Mouse (Mus musculus) midbrain, embryonic 14.5 days (tissue): ENCODE measurements around the gene Lrrc75b. TPM values are rescaled to one million over a fixed set of nuclear protein-coding genes. Genes with fewer than 3 reads are reported as not detected.

Experiments
- ATAC-seq: fragments of 200-750 bp; cut with Nextera tagmentation; 2 replicates; pipeline ENCODE4 v1.8.0; 2017; ENCODE audit warnings: moderate number of reproducible peaks, moderate library complexity; ENCODE audit not compliant: low FRiP score, low TSS enrichment
- DNase-seq: peaks from one replicate; pipeline ENCODE4 v3.0.0-alpha.2; 2015
- H3K27ac ChIP-seq: fragments of 300-500 bp; sonication (generic); replicated peaks from 2 replicates; pipeline ENCODE4 v1.5.1; 2014; ENCODE audit warnings: mild to moderate bottlenecking, low read depth, low read length, moderate library complexity
- H3K27me3 ChIP-seq: fragments of 300-500 bp; sonication (generic); 2 replicates; pipeline ENCODE4 v1.6.1; 2014; ENCODE audit warnings: low read length, control low read depth, mixed read lengths; ENCODE audit not compliant: control insufficient read depth, insufficient read depth
- H3K36me3 ChIP-seq: fragments of 300-500 bp; sonication (generic); 2 replicates; pipeline ENCODE4 v1.6.1; 2014; ENCODE audit warnings: low read length, control low read depth; ENCODE audit not compliant: control insufficient read depth, insufficient read depth
- H3K4me1 ChIP-seq: fragments of 300-500 bp; sonication (generic); 2 replicates; pipeline ENCODE4 v1.6.1; 2014; ENCODE audit warnings: mild to moderate bottlenecking, antibody characterized with exemption, low read length, control low read depth; ENCODE audit not compliant: control insufficient read depth, insufficient read depth
- H3K4me2 ChIP-seq: fragments of 300-500 bp; sonication (generic); 2 replicates; pipeline ENCODE4 v1.6.1; 2014; ENCODE audit warnings: mild to moderate bottlenecking, low read length, moderate library complexity
- H3K4me3 ChIP-seq: fragments of 300-500 bp; sonication (generic); replicated peaks from 2 replicates; pipeline ENCODE4 v1.5.1; 2014; ENCODE audit warnings: low read depth, low read length
- H3K9ac ChIP-seq: fragments of 300-500 bp; sonication (generic); replicated peaks from 2 replicates; pipeline ENCODE4 v1.6.1; 2014; ENCODE audit warnings: mild to moderate bottlenecking, low read length, moderate library complexity
- H3K9me3 ChIP-seq: fragments of 300-500 bp; sonication (generic); 2 replicates; pipeline ENCODE4 v1.6.1; 2016; ENCODE audit warnings: low read length, control low read depth, mixed read lengths; ENCODE audit not compliant: control insufficient read depth
- WGBS: fragments of 180-500 bp; shearing (Covaris S2); extraction: QIAGEN DNeasy Blood & Tissue Kit; methylation state at CpG from one replicate; pipeline ENCODE4 v1.1.7; 2014; 5-methylcytosine and 5-hydroxymethylcytosine counted together
- polyA plus RNA-seq: library from polyadenylated mRNA; unstranded; fragments of >200 nt; fragmentation: Nextera tagmentation; extraction: Ambion mirVana; gene quantifications from 2 replicates; pipeline ENCODE4 v1.2.1, GENCODE M21; 2014

Gene Lrrc75b
- polyA plus RNA-seq, 1 experiment from 2014 or later: 32.9 TPM

DNA sequence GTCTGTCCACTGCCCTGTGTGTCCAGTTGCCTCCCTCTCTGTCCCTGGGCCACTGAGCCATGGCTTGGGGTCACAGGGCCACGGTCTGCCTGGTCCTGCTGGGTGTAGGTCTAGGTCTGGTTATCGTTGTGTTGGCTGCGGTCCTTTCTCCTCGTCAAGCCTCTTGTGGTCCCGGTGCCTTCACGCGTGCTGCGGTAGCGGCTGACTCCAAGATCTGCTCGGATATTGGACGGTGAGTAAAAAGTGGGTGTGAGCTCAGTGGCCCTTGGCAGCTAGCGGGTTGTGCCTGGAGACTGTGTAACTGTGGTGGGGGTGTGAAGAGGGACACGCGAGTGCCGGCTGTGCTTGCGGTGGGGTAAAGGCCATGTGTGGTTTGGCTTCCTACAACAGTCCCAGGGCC lies 29.5 kb upstream of the Lrrc75b start:
- H3K9ac ChIP-seq: 0 out of 2 replicates have a peak overlapping the region, but pooled peaks have one; percentile 6
- DNase-seq (no peak), ATAC-seq (no peak)

DNA sequence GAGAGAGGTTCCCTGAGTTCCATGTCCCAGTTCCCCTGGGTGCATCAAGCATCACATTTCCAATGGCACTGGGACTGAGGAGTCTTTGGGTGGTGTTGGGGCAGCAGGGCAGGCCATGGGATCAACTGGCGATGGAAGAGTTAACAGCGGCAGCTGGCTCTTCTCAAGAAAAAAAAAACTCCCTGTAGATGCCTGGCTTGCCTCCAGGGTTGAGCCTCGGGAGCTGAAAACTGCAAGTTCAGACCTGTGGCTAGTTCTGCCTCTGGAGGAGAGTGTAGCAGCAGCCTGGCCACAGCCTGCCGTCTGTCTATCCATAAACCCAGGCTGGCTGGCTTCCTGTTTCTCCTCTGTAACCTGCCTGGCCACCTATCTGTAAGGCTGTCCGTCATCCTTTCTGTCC lies 29.0 kb upstream of the Lrrc75b start, which contains the start of gene Ggt5:
Gene Ggt5, plus strand, starts transcription at position 212 of the 400 bp plus-strand sequence.
- H3K27ac ChIP-seq: no peak within 1 kb of the TSS
- H3K36me3 ChIP-seq: no peaks in the 10 kb centered on the region
- WGBS: 37% methylated on average over 5 of the region's 5 CpGs
- no peaks in the 10 kb centered on the region for H3K9me3 ChIP-seq
- H3K27me3 ChIP-seq: no peaks in the 10 kb centered on the region
- DNase-seq (peak; percentile 47), ATAC-seq (no peak)
- H3K4me2 ChIP-seq: no peak within 1 kb of the TSS; the same call in 1 of the 2 replicates
- no peaks in the 10 kb centered on the region; the same call in 1 of the 2 replicates for H3K4me1 ChIP-seq
- no peak within 1 kb of the TSS for H3K4me3 ChIP-seq
- 0 out of 2 replicates have a peak within 1 kb of the TSS, but pooled peaks have one; percentile 6 for H3K9ac ChIP-seq

More for the DNA sequence above, 29.5 kb upstream of the Lrrc75b start:
- Histone ChIP-seq H3K4me3 (no peak overlapping the region), H3K4me1 (no peaks in the 10 kb centered on the region; the same call in 1 of the 2 replicates), H3K36me3 (no peaks in the 10 kb centered on the region), H3K4me2 (no peak overlapping the region; the same call in 1 of the 2 replicates), H3K9me3 (no peaks in the 10 kb centered on the region), H3K27me3 (no peaks in the 10 kb centered on the region), H3K27ac (no peak overlapping the region)
- WGBS: 84% methylated on average over 16 of the region's 16 CpGs

DNA sequence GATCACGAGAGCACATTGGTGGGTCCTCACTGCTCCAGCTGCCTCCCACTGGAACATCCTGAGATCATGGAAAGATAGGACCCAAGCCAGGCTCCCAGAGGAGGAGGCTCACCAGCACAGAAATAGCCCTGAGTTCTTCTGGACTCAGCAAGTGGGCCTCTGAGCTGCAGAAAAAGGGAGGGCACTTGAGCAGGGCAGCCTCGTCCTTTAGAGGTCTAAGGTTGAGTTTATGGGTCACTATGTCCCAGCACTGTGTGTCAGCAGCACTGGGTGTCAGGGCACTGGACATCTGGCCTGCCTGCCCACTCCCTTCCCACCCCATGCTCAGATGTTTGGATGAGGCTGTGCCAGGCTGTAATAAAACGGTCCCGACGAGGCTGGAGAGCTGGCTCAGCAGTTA lies 28.2 kb upstream of the Lrrc75b start:
- H3K4me2 ChIP-seq: no peak overlapping the region
- H3K27me3 ChIP-seq: no peaks in the 10 kb centered on the region
- no peak overlapping the region for H3K27ac ChIP-seq
- H3K9me3 ChIP-seq: no peaks in the 10 kb centered on the region
- ATAC-seq: no peak
- no peaks in the 10 kb centered on the region; the same call in 1 of the 2 replicates for H3K4me1 ChIP-seq
- no peak overlapping the region for H3K4me3 ChIP-seq
- no peak overlapping the region for H3K9ac ChIP-seq
- H3K36me3 ChIP-seq: no peaks in the 10 kb centered on the region
- no peak for DNase-seq
- WGBS: 73% methylated on average over 5 of the region's 5 CpGs

DNA sequence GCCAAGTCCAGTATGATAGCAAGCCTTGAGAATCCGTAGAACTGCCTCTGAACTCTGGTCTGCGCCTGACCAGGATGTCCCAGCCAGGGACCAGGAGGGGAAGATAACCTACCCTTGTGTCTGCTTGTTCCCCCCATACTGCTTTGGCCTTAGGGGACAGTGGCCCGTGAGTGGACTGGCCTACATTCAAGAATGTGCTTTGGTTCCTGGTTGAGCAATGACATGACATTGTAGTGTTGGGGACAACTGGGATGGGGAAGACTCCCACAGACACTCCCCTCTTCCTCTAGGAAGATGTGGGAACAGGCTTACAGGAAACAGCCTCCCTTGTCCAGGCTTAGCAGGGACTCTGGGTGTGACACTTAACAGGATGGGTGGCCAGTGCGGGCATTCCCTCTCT lies 27.7 kb upstream of the Lrrc75b start:
- H3K4me1 ChIP-seq: no peaks in the 10 kb centered on the region; the same call in 1 of the 2 replicates
- H3K9ac ChIP-seq: no peak overlapping the region
- H3K27me3 ChIP-seq: no peaks in the 10 kb centered on the region
- H3K27ac ChIP-seq: no peak overlapping the region
- no peak for ATAC-seq
- no peak overlapping the region for H3K4me2 ChIP-seq
- no peaks in the 10 kb centered on the region for H3K36me3 ChIP-seq
- 94% methylated on average over 4 of the region's 4 CpGs for WGBS
- H3K9me3 ChIP-seq: no peaks in the 10 kb centered on the region
- DNase-seq: no peak
- no peak overlapping the region for H3K4me3 ChIP-seq

DNA sequence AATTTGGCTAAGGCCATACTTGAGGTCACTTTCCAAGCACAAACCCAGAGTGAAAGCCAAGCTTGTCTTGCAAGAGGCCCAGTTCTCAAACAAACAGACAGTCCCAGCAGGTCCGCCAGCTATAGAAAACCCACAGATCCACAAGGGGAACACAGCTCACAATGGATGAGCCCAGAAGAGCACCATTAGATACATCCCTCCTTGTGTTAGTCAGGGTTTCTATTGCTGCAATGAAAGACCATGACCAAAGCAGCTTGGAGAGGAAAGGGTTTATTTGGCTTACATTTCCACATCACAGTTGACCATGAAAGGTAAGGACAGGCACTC lies 26.4 kb upstream of the Lrrc75b start:
- 89% methylated on average over 1 of the region's 1 CpGs for WGBS
- ATAC-seq (no peak), DNase-seq (no peak)
- no peaks in the 10 kb centered on the region for H3K27me3 ChIP-seq
- no peak overlapping the region for H3K27ac ChIP-seq
- no peak overlapping the region for H3K4me3 ChIP-seq
- no peaks in the 10 kb centered on the region for H3K9me3 ChIP-seq
- no peak overlapping the region for H3K4me2 ChIP-seq
- H3K9ac ChIP-seq: no peak overlapping the region
- no peaks in the 10 kb centered on the region; the same call in 1 of the 2 replicates for H3K4me1 ChIP-seq
- H3K36me3 ChIP-seq: no peaks in the 10 kb centered on the region

DNA sequence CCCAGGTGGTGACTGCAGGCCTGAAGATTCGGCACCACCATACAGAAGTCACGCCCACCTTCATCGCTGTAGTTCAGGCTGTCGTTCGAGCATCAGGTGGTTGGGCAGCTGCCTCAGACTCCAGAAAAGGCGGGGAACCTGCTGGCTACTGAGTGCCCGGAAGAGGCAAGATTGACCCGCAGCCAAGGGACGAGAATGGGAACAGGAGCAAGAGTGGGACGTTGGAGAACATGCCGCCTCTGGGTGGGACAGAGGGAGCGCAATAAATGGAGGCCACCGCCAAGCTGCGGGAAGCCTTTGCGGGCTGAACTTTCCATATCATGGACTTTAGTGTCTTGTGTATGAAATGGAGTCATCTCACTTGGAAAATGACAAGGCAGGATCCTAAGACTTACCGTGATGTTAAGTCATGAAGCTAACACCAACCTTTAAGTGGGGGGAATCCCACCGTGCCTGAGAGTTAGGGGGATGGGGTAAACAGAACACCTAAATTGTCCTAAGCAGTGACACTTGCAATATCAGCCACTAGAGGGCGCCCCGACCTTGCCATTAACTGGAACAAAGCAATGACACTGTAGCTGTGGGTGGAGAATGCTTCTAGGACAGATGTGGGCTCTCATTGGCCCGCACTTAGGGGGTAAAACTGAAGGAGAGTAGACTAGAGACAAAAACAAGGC lies 25.9 kb upstream of the Lrrc75b start:
- ATAC-seq (peak; percentile 65; the same call in 1 of the 2 replicates), DNase-seq (peak; percentile 95)
- no peaks in the 10 kb centered on the region for H3K36me3 ChIP-seq
- no peak overlapping the region for H3K9ac ChIP-seq
- no peak overlapping the region for H3K4me3 ChIP-seq
- WGBS: 21% methylated on average over 20 of the region's 20 CpGs
- no peak overlapping the region for H3K27ac ChIP-seq
- no peaks in the 10 kb centered on the region for H3K9me3 ChIP-seq
- no peaks in the 10 kb centered on the region; the same call in 1 of the 2 replicates for H3K4me1 ChIP-seq
- H3K27me3 ChIP-seq: no peaks in the 10 kb centered on the region
- peak overlapping the region; percentile 25; the same call in 1 of the 2 replicates for H3K4me2 ChIP-seq

DNA sequence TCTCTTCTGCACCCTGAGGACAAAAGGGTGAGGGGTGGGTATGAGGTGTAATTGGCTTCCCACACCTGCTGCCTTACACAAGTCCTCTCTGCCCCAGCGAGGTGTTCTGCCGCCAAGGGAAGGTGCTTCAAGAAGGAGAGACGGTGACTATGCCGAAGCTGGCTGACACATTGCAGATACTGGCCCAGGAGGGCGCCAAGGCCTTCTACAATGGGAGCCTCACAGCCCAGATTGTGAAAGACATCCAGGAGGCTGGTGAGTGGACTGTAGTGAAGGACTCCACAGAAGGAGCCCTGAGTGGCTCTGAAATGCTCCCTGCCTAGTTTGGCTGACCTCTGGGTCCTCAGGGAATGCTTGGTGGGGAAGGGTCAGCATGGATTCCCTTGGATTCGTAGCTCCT lies 19.0 kb upstream of the Lrrc75b start:
- 83% methylated on average over 6 of the region's 6 CpGs for WGBS
- no peaks in the 10 kb centered on the region for H3K9me3 ChIP-seq
- no peak for DNase-seq
- no peaks in the 10 kb centered on the region for H3K36me3 ChIP-seq
- no peaks in the 10 kb centered on the region for H3K4me1 ChIP-seq
- H3K4me3 ChIP-seq: no peak overlapping the region
- no peak for ATAC-seq
- H3K9ac ChIP-seq: no peak overlapping the region
- no peak overlapping the region for H3K4me2 ChIP-seq
- no peak overlapping the region for H3K27ac ChIP-seq
- no peaks in the 10 kb centered on the region for H3K27me3 ChIP-seq

DNA sequence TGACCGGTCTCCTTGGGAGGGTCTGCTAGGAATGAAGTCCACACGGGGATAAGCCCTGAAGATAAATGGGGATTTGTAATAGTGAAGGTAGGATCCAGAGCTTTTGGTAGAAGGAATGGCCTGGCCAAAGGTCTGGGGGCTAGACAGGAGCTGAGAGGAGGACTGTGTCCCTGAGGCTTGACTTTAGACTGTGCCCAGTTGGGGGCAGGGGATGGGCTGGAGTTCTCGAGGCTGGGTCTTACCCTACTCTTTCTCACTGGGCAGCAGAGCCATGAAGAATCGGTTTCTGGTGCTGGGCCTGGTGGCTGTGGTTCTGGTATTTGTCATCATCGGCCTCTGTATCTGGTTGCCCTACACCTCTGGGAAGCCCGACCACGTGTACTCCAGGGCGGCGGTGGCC lies 13.8 kb upstream of the Lrrc75b start:
- WGBS: 88% methylated on average over 9 of the region's 9 CpGs
- Histone ChIP-seq H3K4me1 (no peaks in the 10 kb centered on the region), H3K4me2 (no peak overlapping the region), H3K27ac (no peak overlapping the region), H3K36me3 (no peaks in the 10 kb centered on the region), H3K27me3 (no peaks in the 10 kb centered on the region), H3K9ac (no peak overlapping the region), H3K9me3 (no peaks in the 10 kb centered on the region), H3K4me3 (no peak overlapping the region)
- no peak for DNase-seq
- no peak for ATAC-seq

DNA sequence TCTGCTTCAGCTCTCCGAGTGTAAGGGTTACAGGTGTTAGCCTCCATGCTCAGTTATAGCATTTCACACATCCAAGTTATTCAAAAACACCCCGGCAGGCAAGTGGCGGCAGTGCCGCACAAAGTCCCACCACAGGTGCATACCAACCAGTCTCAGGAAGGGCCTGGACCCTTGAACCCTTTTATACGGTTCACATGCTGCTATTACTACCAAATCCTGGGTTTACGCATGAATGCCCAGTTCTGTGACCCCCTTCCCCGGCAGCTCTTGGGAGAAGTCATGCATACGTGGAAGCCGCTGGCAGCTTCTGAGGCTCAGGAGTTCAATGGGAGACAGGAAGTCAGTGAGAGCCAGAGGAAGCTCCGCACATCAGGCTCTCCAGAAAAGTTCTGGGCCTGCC lies 13.1 kb upstream of the Lrrc75b start:
- Histone ChIP-seq H3K4me2 (no peak overlapping the region), H3K27ac (no peak overlapping the region), H3K4me1 (no peaks in the 10 kb centered on the region), H3K9me3 (no peaks in the 10 kb centered on the region), H3K36me3 (no peaks in the 10 kb centered on the region), H3K27me3 (peaks cover 3% of the 10 kb centered on the region; the same call in 1 of the 2 replicates), H3K9ac (no peak overlapping the region), H3K4me3 (no peak overlapping the region)
- 55% methylated on average over 10 of the region's 10 CpGs for WGBS
- ATAC-seq: no peak
- no peak for DNase-seq
